Mouse (Mus musculus) hindbrain, embryonic 14.5 days (tissue): ENCODE data around the gene Kdelc2. TPM values are rescaled to one million over a fixed set of nuclear protein-coding genes. Genes with fewer than 3 reads are reported as not detected.

Source experiments
- ATAC-seq: fragments of 200-750 bp; cut with Nextera tagmentation; 2 replicates; pipeline ENCODE4 v1.8.0; 2017; ENCODE audit warnings: moderate number of reproducible peaks, mild to moderate bottlenecking, moderate TSS enrichment, moderate library complexity; ENCODE audit not compliant: low FRiP score
- DNase-seq: peaks from one replicate; pipeline ENCODE4 v3.0.0-alpha.2; 2015; ENCODE audit warnings: low spot score
- H3K27ac ChIP-seq: fragments of 300-500 bp; sonication (generic); 2 replicates; pipeline ENCODE4 v1.5.1; 2014; ENCODE audit warnings: mild to moderate bottlenecking, moderate library complexity
- H3K27me3 ChIP-seq: fragments of 300-500 bp; sonication (generic); 2 replicates; pipeline ENCODE4 v1.6.1; 2014; ENCODE audit warnings: mild to moderate bottlenecking, low read length, mixed read lengths; ENCODE audit not compliant: control insufficient read depth, insufficient read depth
- H3K36me3 ChIP-seq: fragments of 300-500 bp; sonication (generic); replicated peaks from 2 replicates; pipeline ENCODE4 v1.6.1; 2014; ENCODE audit not compliant: control insufficient read depth, insufficient read depth
- H3K4me1 ChIP-seq: fragments of 300-500 bp; sonication (generic); replicated peaks from 2 replicates; pipeline ENCODE4 v1.6.1; 2014; ENCODE audit warnings: antibody characterized with exemption, low read length, mixed read lengths; ENCODE audit not compliant: control insufficient read depth, insufficient read depth
- H3K4me2 ChIP-seq: fragments of 300-500 bp; sonication (generic); replicated peaks from 2 replicates; pipeline ENCODE4 v1.6.1; 2014; ENCODE audit warnings: mild to moderate bottlenecking, moderate library complexity
- H3K4me3 ChIP-seq: fragments of 300-500 bp; sonication (generic); replicated peaks from 2 replicates; pipeline ENCODE4 v1.5.1; 2014; ENCODE audit warnings: mild to moderate bottlenecking, low read length
- H3K9ac ChIP-seq: fragments of 300-500 bp; sonication (generic); 2 replicates; pipeline ENCODE4 v1.6.1; 2014
- H3K9me3 ChIP-seq: fragments of 300-500 bp; sonication (generic); 2 replicates; pipeline ENCODE4 v1.6.1; 2016; ENCODE audit warnings: low read length; ENCODE audit not compliant: control insufficient read depth
- WGBS: fragments of 180-500 bp; shearing (Covaris S2); extraction: QIAGEN DNeasy Blood & Tissue Kit; methylation state at CpG from one replicate; pipeline ENCODE4 v1.1.7; 2014; 5-methylcytosine and 5-hydroxymethylcytosine counted together
- polyA plus RNA-seq: library from polyadenylated mRNA; unstranded; fragments of >200 nt; fragmentation: Nextera tagmentation; extraction: Ambion mirVana; gene quantifications from 2 replicates; pipeline ENCODE4 v1.2.1, GENCODE M21; 2014

Kdelc2 gene
- polyA plus RNA-seq, 1 experiment from 2014 or later, result 7.7 TPM

DNA sequence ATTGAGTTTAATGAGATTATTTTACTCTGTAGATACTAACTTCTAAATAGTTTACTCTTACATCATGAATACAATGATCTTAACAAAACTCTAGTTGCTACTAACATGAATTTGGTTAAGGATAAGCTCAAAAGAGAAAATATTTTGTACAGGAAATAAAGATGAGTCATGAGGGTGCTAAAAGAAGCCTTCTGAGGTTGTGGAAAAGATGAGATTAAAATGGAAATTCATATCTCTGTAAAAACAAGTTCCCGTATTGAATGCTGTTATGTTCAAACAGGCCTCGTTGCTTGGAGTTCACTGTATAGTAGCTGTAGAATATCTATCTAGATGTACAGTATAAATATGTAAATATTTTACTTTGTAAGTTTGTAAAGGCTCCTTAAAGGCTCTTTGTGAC lies 3.2 kb upstream of the Kdelc2 start:
- no peak for ATAC-seq
- Histone ChIP-seq H3K4me3 (no peak overlapping the region), H3K4me1 (0 out of 2 replicates have a peak, but pooled peaks cover 5% of the 10 kb centered on the region), H3K27me3 (no peaks in the 10 kb centered on the region), H3K9ac (no peak overlapping the region), H3K4me2 (no peak overlapping the region), H3K36me3 (no peaks in the 10 kb centered on the region), H3K27ac (no peak overlapping the region), H3K9me3 (no peaks in the 10 kb centered on the region)
- no peak for DNase-seq
- 97% methylated on average over 2 of the region's 2 CpGs for WGBS

DNA sequence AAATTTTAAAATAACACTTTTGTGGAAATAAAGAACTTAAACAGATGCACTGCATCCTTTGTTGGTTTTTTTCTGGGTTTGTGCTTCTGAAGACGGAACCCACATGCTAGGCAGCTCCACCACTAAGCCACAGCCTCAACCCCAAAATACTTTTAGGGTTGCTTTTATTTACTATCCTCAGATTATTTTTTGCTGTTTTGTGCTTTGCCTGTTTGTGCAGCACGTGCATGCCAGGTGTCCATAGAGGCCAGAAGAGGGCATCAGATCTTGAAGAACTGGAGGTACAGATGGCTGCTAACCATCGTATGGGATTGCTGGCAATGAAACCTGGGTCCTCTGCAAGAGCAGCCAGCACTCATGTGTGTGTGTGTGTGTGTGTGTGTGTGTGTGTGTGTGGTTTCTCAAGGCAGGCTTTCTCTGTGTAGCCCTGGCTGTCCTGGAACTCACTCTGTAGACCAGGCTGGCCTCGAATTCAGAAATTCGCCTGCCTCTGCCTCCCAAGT lies 2.7 kb upstream of the Kdelc2 start:
- 0 out of 2 replicates have a peak, but pooled peaks cover 5% of the 10 kb centered on the region for H3K4me1 ChIP-seq
- no peak overlapping the region for H3K4me3 ChIP-seq
- no peak overlapping the region for H3K4me2 ChIP-seq
- DNase-seq, result no peak
- no peak for ATAC-seq
- H3K27me3 ChIP-seq, result no peaks in the 10 kb centered on the region
- H3K9ac ChIP-seq, result no peak overlapping the region
- no peaks in the 10 kb centered on the region for H3K36me3 ChIP-seq
- no peak overlapping the region for H3K27ac ChIP-seq
- no peaks in the 10 kb centered on the region for H3K9me3 ChIP-seq
- 88% methylated on average over 5 of the region's 5 CpGs for WGBS

DNA sequence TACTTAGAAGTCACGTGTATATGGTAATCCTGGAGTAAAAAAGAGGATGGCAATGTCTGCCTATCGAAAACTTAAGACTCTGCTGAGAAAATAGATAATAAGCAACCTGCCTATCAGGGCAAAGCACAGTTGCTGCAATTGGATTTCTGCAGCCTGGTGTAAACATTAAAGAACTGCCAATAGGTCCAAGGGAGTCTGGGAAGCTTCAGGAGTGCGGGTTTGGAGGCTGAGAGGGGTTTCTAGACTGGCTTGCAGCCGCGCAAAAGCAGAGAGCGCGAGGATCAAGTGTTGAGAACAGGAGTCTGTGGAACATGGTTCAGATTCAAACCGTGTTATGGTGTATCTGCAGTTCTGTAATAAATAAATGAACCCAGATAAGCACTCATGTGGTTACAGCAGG lies 1.0 kb downstream of the Kdelc2 start:
- Histone ChIP-seq H3K27me3 (no peaks in the 10 kb centered on the region), H3K4me1 (0 out of 2 replicates have a peak, but pooled peaks cover 5% of the 10 kb centered on the region), H3K9ac (peak overlapping the region; percentile 76; the same call in 1 of the 2 replicates), H3K4me2 (peak overlapping the region; percentile 74), H3K27ac (0 out of 2 replicates have a peak overlapping the region, but pooled peaks have one; percentile 16), H3K36me3 (no peaks in the 10 kb centered on the region), H3K9me3 (no peaks in the 10 kb centered on the region), H3K4me3 (peak overlapping the region; percentile 66)
- peak; percentile 33 for DNase-seq
- ATAC-seq, result no peak
- 14% methylated on average over 8 of the region's 8 CpGs for WGBS

DNA sequence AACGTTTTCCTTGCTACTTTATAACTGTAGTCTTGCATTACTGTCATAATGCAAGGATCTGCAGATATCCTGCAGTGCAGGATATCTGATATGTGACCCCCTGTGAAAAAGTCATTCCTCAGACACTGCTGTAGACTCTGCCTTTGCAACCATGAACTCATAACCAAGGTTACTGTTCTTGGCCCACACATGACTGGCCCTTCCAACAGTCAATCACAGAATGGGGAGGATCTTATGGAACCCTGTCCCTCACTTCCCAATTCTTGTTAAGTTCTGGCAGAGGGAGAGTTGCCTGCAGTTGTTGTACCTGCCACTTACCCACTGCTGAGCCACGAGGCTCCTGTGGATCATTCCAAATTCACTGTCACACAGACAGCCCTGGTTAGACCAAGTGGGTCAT lies 3.6 kb downstream of the Kdelc2 start:
- Histone ChIP-seq H3K27ac (no peak overlapping the region), H3K9me3 (no peaks in the 10 kb centered on the region), H3K4me1 (0 out of 2 replicates have a peak, but pooled peaks cover 5% of the 10 kb centered on the region), H3K4me3 (no peak overlapping the region), H3K9ac (no peak overlapping the region), H3K4me2 (no peak overlapping the region), H3K27me3 (no peaks in the 10 kb centered on the region), H3K36me3 (no peaks in the 10 kb centered on the region)
- no peak for DNase-seq
- ATAC-seq, result no peak
- 72% methylated on average over 2 of the region's 2 CpGs for WGBS

DNA sequence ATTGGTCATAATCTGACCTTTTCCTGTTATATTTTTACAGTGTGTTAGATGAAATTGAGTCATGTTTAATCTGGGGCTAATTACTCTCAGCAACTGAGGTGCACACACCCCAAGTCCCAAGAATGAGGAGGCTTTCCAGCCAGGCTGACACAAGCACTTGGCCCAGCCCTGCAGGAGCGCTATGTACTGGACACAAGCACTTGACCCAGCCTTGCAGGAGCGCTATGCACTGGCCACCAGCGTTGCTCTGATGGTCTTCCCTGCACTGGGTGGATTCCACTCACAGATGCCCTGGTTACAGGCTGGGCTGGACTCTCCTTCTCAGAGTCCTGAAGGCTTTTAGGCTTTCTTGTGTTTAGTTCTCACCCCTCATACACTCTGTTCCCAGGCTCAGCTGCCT lies 5.3 kb downstream of the Kdelc2 start:
- no peak overlapping the region for H3K27ac ChIP-seq
- H3K9me3 ChIP-seq, result no peaks in the 10 kb centered on the region
- no peak overlapping the region for H3K9ac ChIP-seq
- DNase-seq, result no peak
- H3K36me3 ChIP-seq, result no peaks in the 10 kb centered on the region
- no peak overlapping the region for H3K4me2 ChIP-seq
- no peaks in the 10 kb centered on the region for H3K27me3 ChIP-seq
- H3K4me1 ChIP-seq, result 0 out of 2 replicates have a peak, but pooled peaks cover 5% of the 10 kb centered on the region
- no peak overlapping the region for H3K4me3 ChIP-seq
- ATAC-seq, result no peak
- WGBS, result 86% methylated on average over 3 of the region's 3 CpGs

DNA sequence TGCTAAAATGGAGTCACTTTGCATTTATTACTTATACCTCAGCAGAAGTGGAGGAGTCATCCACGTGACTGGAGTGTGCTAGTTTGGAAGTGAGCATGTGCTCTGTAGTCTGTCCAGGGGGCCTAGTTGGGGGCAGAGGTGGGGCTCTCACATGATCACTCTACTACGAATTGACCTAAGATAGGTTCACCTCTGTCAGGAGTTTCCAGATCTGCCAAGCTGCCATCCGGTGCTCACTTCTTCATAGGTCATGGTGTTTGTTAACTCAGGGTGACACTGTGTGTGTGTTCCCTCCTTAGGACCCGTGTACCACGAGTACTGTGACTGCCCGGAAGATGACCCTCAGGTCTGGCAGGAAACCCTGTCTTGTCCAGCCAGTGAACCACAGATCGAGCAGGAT lies 6.3 kb downstream of the Kdelc2 start:
- Histone ChIP-seq H3K27me3 (no peaks in the 10 kb centered on the region), H3K4me3 (no peak overlapping the region), H3K9ac (no peak overlapping the region), H3K4me1 (0 out of 2 replicates have a peak, but pooled peaks cover 1% of the 10 kb centered on the region), H3K36me3 (no peaks in the 10 kb centered on the region), H3K27ac (no peak overlapping the region), H3K4me2 (no peak overlapping the region), H3K9me3 (no peaks in the 10 kb centered on the region)
- ATAC-seq (no peak), DNase-seq (no peak)
- WGBS, result 86% methylated on average over 7 of the region's 7 CpGs

DNA sequence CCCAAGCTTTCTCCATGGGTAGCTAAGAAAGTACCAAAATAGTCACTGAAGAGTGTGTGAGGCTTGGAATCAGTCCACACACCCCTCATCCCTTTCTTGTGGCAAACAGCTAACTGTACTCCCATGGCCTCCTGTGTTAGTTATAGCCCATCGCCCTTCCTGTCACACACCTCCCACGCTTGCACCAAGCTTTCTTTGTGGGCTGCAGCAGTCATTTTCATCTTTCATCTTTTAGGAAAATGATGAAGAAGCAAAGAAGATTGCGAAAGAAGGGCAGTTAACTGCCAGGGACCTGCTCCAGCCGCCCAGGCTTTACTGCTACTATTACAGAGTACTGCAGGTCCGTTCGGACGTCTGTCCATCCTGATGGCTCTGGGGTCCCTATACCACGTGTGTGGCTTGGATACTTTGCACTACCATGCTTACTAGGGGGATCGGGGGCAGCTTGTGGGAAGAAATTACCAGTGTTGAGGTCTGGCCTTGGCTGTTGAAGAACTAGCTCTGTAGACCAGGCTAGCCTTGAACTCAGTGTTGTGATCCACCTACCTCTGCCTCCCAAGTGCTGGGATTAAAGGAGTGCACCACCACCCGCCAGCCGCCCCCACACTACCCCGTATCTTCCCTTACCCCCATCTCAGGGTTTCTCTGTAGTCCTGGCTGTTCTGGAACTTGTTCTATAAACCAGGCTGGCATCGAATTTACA lies 14.0 kb downstream of the Kdelc2 start:
- WGBS, result 83% methylated on average over 13 of the region's 13 CpGs
- DNase-seq, result no peak
- Histone ChIP-seq H3K9ac (no peak overlapping the region), H3K4me2 (no peak overlapping the region), H3K9me3 (no peaks in the 10 kb centered on the region), H3K27me3 (no peaks in the 10 kb centered on the region), H3K4me3 (no peak overlapping the region), H3K36me3 (no peaks in the 10 kb centered on the region), H3K27ac (no peak overlapping the region), H3K4me1 (peaks cover 9% of the 10 kb centered on the region)
- ATAC-seq, result no peak

DNA sequence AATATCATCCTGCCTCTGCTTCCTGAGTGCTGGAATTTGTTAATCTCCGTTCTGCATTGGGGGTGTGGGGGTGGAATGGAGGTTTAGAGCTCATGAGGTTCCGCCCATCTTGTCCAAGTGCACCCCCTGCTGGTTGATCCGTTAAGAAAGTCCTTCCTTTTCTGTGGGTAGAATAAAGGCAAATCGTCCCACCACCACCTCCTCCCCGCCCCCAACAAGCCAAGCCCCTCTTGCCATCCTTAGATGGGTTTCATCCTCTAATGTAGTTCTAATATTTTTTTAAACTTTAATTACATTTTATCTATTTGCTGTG lies 14.5 kb downstream of the Kdelc2 start:
- Histone ChIP-seq H3K27ac (no peak overlapping the region), H3K9ac (no peak overlapping the region), H3K4me2 (no peak overlapping the region), H3K27me3 (no peaks in the 10 kb centered on the region), H3K4me3 (no peak overlapping the region), H3K9me3 (no peaks in the 10 kb centered on the region), H3K36me3 (no peaks in the 10 kb centered on the region), H3K4me1 (peaks cover 12% of the 10 kb centered on the region)
- ATAC-seq (no peak), DNase-seq (peak; percentile 62)
- 12% methylated on average over 5 of the region's 5 CpGs for WGBS

DNA sequence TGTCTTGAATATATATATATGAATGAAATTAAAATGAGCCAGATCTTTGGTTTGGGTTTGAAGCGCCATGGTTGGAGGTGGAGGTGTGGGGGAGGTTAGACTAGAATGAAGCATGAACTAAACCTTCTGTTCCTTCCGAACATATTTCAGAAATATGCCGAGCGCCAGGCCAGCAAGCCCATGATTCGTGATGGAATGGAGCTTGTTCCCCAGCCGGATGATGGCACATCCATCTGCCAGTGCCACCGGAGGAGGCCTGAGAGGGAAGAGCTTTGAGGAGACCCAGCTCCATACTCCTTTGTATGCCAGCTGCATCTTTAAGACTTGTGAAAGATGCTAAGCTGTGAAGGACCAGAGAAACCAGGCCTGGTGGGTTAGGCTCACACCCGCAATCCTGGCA lies 15.7 kb downstream of the Kdelc2 start:
- Histone ChIP-seq H3K27me3 (no peaks in the 10 kb centered on the region), H3K4me3 (no peak overlapping the region), H3K4me1 (peaks cover 14% of the 10 kb centered on the region), H3K4me2 (no peak overlapping the region), H3K27ac (no peak overlapping the region), H3K9me3 (no peaks in the 10 kb centered on the region), H3K36me3 (no peaks in the 10 kb centered on the region), H3K9ac (no peak overlapping the region)
- 95% methylated on average over 8 of the region's 8 CpGs for WGBS
- DNase-seq, result no peak
- no peak for ATAC-seq
